Mouse (Mus musculus) megakaryocyte, embryonic 14.5 days (primary cell): ENCODE measurements around the gene Theg.

Experiments
- FLI1 ChIP-seq: IDR thresholded peaks from 2 replicates; pipeline ENCODE4 v1.6.1; 2012; ENCODE audit warnings: low read length, inconsistent platforms, mixed read lengths
- GATA1 ChIP-seq: IDR thresholded peaks from 3 replicates; pipeline ENCODE4 v1.6.1; 2012; ENCODE audit warnings: mixed read lengths, low read length, inconsistent platforms, borderline replicate concordance

DNA sequence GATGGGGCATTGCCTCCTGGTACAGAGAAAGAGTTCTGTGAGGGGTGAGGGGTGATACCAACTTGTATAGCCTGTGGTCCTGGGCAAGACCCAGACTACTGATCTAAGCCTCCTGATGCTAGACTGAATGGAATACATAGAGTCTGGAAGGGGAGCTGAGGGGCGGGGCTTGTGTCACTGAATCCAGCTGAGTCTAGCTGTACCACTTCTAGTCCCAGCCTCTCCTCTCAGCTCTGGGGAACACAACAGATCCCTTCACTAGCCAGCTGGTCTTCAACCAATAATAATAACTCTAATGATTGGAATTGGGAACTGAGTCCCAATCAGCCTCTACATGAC, 27.1 kb upstream of the Theg start:
- no peak for TF ChIP-seq GATA1
- no peak for TF ChIP-seq FLI1
